Mouse (Mus musculus) embryonic facial prominence, embryonic 10.5 days (tissue): Measurements from ENCODE around the gene Dnajc1. TPM values are rescaled to one million over a fixed set of nuclear protein-coding genes. Genes with fewer than 3 reads are reported as not detected.
A peak's percentile ranks its signal among the peaks of the same experiment; 100 is the strongest.

Source experiments
- DNase-seq: peaks from one replicate; pipeline ENCODE4 v3.0.0-alpha.2; 2017; ENCODE audit warnings: low spot score
- H3K27ac ChIP-seq: fragments of 300-500 bp; sonication (generic); replicated peaks from 2 replicates; pipeline ENCODE4 v1.5.1; 2016; ENCODE audit warnings: mild to moderate bottlenecking
- H3K27me3 ChIP-seq: fragments of 300-500 bp; sonication (generic); replicated peaks from 2 replicates; pipeline ENCODE4 v1.6.1; 2016; ENCODE audit warnings: low read depth, mild to moderate bottlenecking; ENCODE audit not compliant: poor library complexity, severe bottlenecking
- H3K36me3 ChIP-seq: fragments of 300-500 bp; sonication (generic); replicated peaks from 2 replicates; pipeline ENCODE4 v1.6.1; 2016; ENCODE audit warnings: mild to moderate bottlenecking, moderate library complexity
- H3K4me1 ChIP-seq: fragments of 300-500 bp; sonication (generic); 2 replicates; pipeline ENCODE4 v1.6.1; 2016
- H3K4me3 ChIP-seq: fragments of 300-500 bp; sonication (generic); 2 replicates; pipeline ENCODE4 v1.5.1; 2016; ENCODE audit warnings: mild to moderate bottlenecking, moderate library complexity
- H3K9me3 ChIP-seq: fragments of 300-500 bp; sonication (generic); 2 replicates; pipeline ENCODE4 v1.6.1; 2016; ENCODE audit warnings: mild to moderate bottlenecking
- WGBS: fragments of 180-500 bp; shearing (Covaris S2); methylation state at CpG from one replicate; pipeline ENCODE4 v1.1.7; 2016; 5-methylcytosine and 5-hydroxymethylcytosine counted together
- polyA plus RNA-seq: library from polyadenylated mRNA; unstranded; fragments of >200 nt; fragmentation: Nextera tagmentation; extraction: Ambion mirVana; gene quantifications from 2 replicates; pipeline ENCODE4 v1.2.1, GENCODE M21; 2016

Dnajc1 gene
- polyA plus RNA-seq, 1 experiment from 2014 or later, result 30.6 TPM

DNA sequence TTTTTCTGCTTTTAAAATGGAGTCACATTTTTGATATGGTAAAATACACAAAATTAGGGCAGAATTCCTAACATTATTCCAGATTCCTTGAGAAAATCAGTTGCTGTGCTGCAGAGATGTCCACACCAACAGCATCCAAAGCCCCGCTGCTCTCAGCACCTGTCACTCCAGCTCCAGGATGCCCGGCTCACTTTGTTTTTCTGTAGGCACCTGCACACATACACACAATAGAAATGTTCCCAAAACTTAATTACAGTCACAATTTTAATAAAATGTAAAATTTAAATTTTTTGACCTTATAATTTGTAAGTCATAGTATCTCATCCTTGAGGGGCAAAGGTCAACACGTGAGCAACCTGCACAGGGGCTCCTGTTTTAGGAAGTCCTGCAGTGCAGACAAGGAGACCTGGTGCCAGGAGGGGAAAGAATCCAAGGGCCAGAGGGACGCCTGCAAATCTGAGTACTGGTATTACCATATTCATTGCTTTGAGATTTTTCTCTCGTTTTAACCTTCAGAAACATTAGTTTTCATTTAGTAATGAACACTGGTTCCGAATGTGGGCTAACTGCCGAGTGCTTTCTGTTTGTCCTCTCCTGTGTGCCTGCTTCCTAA is 183.3 kb downstream of the Dnajc1 start:
- no peaks in the 10 kb centered on the region for H3K4me1 ChIP-seq
- DNase-seq, result no peak
- H3K27me3 ChIP-seq, result no peaks in the 10 kb centered on the region
- H3K4me3 ChIP-seq, result no peak overlapping the region
- H3K9me3 ChIP-seq, result no peaks in the 10 kb centered on the region
- H3K36me3 ChIP-seq, result peaks cover 94% of the 10 kb centered on the region
- 94% methylated on average over 7 of the region's 7 CpGs for WGBS
- no peak overlapping the region for H3K27ac ChIP-seq

DNA sequence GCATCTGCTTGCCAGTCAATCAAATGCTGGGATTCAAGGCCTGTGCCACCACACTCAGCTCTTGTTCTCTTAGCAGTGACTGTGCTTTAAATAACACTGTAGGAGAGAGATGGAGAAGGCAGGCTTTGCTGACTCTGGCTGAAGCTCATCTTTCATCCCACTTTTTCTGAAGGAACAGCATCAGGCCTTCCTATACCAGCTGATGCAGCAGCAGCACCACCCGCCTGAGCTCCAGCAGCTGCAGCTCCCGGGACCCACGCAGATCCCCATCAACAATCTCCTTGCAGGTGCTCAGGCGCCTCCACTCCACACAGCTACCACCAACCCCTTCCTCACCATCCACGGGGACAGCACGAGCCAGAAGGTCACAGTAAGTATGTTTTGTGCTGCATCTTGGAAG is 184.1 kb downstream of the Dnajc1 start:
- H3K27me3 ChIP-seq, result no peaks in the 10 kb centered on the region
- H3K27ac ChIP-seq, result no peak overlapping the region
- H3K36me3 ChIP-seq, result peaks cover 94% of the 10 kb centered on the region
- H3K4me1 ChIP-seq, result no peaks in the 10 kb centered on the region
- H3K9me3 ChIP-seq, result no peaks in the 10 kb centered on the region
- WGBS, result 82% methylated on average over 6 of the region's 6 CpGs
- no peak for DNase-seq
- H3K4me3 ChIP-seq, result no peak overlapping the region

DNA sequence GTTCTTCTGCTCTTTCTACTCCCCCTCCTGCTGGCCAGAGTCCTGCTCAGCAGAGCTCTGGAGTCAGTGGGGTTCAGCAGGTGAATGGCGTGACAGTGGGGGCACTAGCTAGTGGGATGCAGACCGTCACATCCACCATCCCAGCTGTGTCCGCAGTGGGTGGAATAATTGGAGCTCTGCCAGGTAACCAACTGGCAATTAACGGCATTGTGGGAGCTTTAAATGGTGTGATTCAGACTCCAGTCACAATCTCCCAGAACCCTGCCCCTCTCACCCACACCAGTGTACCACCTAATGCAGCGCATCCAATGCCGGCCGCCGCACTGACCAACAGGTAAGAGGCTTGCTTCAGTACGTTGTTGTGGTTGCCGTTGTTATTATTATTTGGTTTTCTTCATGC is 185.8 kb downstream of the Dnajc1 start:
- Histone ChIP-seq H3K36me3 (peaks cover 97% of the 10 kb centered on the region), H3K4me3 (no peak overlapping the region), H3K27ac (no peak overlapping the region), H3K4me1 (no peaks in the 10 kb centered on the region), H3K9me3 (no peaks in the 10 kb centered on the region), H3K27me3 (no peaks in the 10 kb centered on the region)
- no peak for DNase-seq
- 94% methylated on average over 10 of the region's 10 CpGs for WGBS

DNA sequence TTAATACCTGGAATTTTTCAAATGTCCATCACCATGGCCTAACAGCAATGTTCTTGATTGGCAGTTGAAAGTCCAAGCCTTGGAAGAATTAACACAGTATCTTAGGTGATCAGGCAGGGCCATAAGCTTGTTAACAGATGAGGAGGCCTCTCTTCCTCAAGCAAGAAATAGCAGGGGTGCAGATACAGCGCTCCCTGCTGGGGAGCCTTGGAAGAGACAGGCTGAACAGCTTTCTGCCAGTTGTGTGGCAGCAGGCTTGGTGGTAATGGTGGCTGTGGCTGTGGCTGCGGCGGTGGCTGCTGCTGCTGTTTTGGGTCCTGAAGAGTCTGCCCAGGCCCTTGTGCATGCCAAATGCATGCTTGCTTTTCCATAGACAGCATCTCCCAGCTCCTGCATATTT is 187.5 kb downstream of the Dnajc1 start:
- DNase-seq, result peak; percentile 68
- H3K4me1 ChIP-seq, result no peaks in the 10 kb centered on the region
- WGBS, result 77% methylated on average over 3 of the region's 3 CpGs
- H3K27me3 ChIP-seq, result no peaks in the 10 kb centered on the region
- H3K36me3 ChIP-seq, result peaks cover 96% of the 10 kb centered on the region
- no peak overlapping the region for H3K27ac ChIP-seq
- H3K4me3 ChIP-seq, result no peak overlapping the region
- H3K9me3 ChIP-seq, result no peaks in the 10 kb centered on the region

DNA sequence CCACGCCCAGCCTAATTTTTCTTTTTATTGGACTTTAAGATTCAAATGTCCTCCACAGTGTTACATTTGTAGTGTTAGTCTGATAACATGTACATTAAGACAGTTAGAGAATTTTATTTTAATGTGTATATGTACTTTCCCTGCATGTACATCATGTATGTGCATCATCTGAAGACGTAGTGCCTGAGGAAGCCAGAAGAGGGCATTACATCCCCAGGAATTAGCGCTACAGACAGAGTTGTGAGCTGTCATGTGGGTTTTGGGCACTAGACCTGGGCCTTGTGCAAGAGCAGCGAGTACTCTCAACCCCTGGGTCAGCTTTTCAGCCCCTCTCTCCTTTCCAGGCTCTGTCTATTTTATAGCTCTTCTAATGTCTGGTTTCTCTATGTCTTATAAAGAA is 189.7 kb downstream of the Dnajc1 start:
- H3K9me3 ChIP-seq, result no peaks in the 10 kb centered on the region
- 95% methylated on average over 4 of the region's 4 CpGs for WGBS
- no peak overlapping the region for H3K4me3 ChIP-seq
- no peaks in the 10 kb centered on the region for H3K4me1 ChIP-seq
- no peaks in the 10 kb centered on the region for H3K27me3 ChIP-seq
- H3K36me3 ChIP-seq, result peaks cover 96% of the 10 kb centered on the region
- H3K27ac ChIP-seq, result no peak overlapping the region
- DNase-seq, result no peak

DNA sequence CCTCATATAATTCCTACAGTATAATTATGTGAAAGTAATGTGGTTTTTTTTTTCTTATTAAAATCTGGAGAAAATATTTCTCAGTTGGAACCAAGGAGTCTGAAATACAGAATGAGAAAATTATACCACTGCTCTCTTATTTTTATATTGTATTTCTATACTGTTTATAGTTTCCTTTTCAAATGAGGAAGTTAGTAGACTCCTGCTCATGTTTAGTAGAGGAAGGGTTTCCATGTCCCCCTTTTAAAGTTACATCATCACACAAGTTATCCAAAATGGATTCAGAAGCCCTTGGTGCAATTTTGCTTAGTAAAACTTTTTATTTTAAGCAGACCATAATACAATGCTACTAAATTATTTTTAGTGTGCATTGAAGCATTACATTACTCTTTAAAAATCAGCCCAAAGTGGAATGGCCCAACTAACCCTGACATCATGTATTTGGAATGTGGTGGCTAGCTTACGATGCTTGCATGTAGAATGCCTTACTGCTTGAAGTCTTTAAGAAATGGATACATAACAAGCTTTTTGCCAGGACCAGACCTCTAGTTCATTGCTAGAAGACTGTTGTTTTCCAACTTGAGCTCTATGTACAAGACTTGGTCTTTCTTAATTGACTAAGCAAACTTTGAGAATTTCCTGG is 190.7 kb downstream of the Dnajc1 start:
- Histone ChIP-seq H3K27ac (no peak overlapping the region), H3K4me3 (no peak overlapping the region), H3K9me3 (no peaks in the 10 kb centered on the region), H3K36me3 (peaks cover 95% of the 10 kb centered on the region), H3K27me3 (no peaks in the 10 kb centered on the region), H3K4me1 (0 out of 2 replicates have a peak, but pooled peaks cover 6% of the 10 kb centered on the region)
- WGBS, result 94% methylated on average over 1 of the region's 1 CpGs
- DNase-seq, result no peak

DNA sequence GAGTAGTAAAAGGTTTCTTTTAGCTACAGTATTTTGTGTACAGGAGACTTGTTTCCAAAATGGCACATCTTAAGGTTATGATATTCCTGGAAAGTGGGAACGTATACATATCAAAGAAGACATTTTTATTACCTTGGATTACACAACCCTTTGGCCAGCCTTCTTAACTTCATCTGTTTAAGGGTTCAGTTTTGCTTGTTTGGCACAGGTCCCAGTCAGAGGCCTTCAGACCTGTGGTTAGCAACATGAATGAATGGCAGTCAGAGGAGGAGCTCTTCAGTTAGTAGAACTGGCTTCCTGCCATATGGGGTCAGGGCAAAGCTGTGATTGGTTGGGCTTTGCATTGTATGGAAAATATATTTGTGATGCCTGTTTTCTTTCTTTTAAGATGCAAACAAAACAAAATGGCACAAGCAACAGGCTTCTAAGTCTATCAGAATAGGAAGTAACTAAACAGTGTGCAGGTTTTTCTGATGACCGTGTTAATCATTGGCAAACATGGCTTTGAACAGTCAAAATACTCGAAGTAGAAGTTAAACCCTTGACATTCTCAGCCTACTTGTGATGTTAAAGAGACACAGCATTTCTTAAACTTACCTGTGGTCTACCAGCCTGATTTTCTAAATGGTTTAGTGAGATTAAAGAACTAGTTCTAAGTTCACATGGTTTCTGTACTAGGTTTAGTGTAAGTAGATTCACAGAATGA is 196.8 kb downstream of the Dnajc1 start:
- Histone ChIP-seq H3K9me3 (no peaks in the 10 kb centered on the region), H3K4me1 (0 out of 2 replicates have a peak, but pooled peaks cover 8% of the 10 kb centered on the region), H3K27ac (no peak overlapping the region), H3K36me3 (peaks cover 78% of the 10 kb centered on the region), H3K4me3 (no peak overlapping the region), H3K27me3 (no peaks in the 10 kb centered on the region)
- DNase-seq, result no peak
- WGBS, result 92% methylated on average over 3 of the region's 3 CpGs

DNA sequence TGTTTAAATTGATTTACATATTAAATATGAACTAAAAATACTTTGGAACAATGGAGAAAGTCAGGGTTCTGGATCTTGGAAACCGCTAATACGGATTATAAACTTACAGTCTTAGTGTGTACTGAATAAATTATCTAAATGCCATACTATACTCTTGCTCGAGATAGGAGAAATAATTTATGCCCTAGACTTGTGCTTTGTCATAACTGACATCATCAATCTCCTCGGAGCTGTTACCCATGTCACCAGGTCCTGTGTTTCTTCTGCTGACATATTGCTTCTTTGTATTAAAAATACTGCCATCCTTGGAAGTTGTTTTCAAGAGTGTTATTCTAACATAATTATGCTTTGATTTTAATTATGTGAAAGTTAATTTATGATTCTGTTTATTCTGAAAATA is 197.3 kb downstream of the Dnajc1 start:
- no peak for DNase-seq
- H3K27ac ChIP-seq, result no peak overlapping the region
- H3K36me3 ChIP-seq, result peaks cover 78% of the 10 kb centered on the region
- H3K4me1 ChIP-seq, result 0 out of 2 replicates have a peak, but pooled peaks cover 8% of the 10 kb centered on the region
- no peak overlapping the region for H3K4me3 ChIP-seq
- 92% methylated on average over 4 of the region's 4 CpGs for WGBS
- H3K27me3 ChIP-seq, result no peaks in the 10 kb centered on the region
- H3K9me3 ChIP-seq, result no peaks in the 10 kb centered on the region

DNA sequence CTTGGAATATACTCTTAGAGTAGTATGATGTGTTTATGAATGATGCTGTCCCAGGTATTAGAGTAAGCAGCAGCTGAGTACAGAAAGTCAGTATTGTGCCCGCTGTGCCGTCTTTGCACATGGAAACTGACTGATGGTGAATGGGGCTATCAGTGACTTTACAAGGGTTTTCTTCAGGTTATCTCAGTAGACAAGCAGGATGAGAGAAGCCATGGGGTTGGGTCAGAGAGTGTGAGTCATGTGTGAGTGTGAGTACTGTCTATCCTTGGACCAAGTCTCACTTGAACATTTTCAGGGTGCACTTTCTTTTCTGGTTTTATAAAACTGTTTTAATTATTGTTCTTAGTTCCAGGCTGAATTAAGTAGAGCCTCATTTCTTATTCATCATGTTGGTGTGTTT is 204.3 kb downstream of the Dnajc1 start:
- no peaks in the 10 kb centered on the region for H3K9me3 ChIP-seq
- peaks cover 92% of the 10 kb centered on the region for H3K36me3 ChIP-seq

DNA sequence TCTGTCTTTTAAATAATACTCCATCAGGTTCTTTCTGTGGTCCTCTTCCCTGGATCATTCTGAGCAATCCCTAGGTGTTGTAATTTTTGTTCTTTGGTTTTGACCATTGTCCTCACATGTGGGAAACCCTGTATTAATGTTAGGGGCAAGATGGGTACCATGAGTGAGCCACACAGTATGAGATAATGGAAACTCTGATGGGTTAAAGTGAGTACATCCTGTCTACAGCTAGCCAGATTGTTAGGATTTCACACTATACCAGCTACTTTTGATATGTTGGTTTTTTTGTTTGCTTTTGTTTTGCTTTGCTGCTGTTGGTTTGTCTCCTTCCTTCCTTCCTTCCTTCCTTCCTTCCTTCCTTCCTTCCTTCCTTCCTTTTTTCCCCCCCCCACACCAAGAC is 209.6 kb downstream of the Dnajc1 start:
- Histone ChIP-seq H3K9me3 (no peaks in the 10 kb centered on the region), H3K36me3 (peaks cover 87% of the 10 kb centered on the region), H3K27ac (no peak overlapping the region), H3K4me1 (no peaks in the 10 kb centered on the region), H3K4me3 (no peak overlapping the region), H3K27me3 (no peaks in the 10 kb centered on the region)
- DNase-seq, result no peak

More for the DNA sequence above, 204.3 kb downstream of the Dnajc1 start:
- Histone ChIP-seq H3K27ac (no peak overlapping the region), H3K4me1 (no peaks in the 10 kb centered on the region), H3K27me3 (no peaks in the 10 kb centered on the region), H3K4me3 (no peak overlapping the region)
- DNase-seq, result no peak
- WGBS, result 95% methylated on average over 2 of the region's 2 CpGs

DNA sequence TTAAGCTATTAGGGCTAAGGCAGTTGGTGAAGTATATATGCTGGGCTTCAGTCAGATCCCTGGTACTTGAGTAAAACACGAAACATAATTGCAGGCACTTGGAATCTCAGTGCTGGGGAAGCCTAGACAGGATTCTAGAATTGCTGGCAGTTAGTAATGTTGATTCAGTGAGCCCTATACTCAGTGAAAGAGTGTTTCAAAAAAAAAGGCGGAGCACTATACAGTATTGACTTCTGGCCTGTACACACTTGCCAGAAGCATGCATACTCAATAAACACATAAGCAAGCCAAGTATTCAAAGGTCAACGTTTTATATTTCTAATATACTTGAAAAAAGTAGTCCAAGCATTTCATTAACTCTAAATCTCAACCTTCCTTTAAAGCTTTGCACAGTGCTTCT is 211.0 kb downstream of the Dnajc1 start:
- Histone ChIP-seq H3K4me3 (no peak overlapping the region), H3K27me3 (no peaks in the 10 kb centered on the region), H3K27ac (no peak overlapping the region), H3K9me3 (no peaks in the 10 kb centered on the region), H3K4me1 (no peaks in the 10 kb centered on the region), H3K36me3 (peaks cover 87% of the 10 kb centered on the region)
- WGBS, result 94% methylated on average over 3 of the region's 3 CpGs
- DNase-seq, result no peak

DNA sequence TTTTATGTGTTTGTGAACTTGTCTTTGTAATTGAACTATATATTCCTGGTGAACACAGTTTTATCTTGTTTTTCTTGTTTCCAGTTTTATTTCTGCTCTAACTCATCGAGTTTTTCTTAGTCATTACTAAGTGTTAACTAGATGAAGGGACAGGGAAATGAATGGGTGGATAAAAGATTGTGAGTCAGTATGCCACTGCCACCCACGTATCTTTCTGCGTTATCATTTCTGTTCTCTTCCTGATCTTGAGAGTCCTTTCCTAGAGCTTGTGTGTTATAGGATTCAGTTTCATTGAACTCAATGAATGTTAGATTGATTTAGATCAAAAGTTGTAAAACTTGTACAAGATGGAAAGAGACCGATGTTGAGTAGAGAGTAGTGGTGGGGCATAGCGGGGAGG is 212.3 kb downstream of the Dnajc1 start:
- WGBS, result 96% methylated on average over 5 of the region's 5 CpGs
- no peaks in the 10 kb centered on the region for H3K9me3 ChIP-seq
- no peaks in the 10 kb centered on the region for H3K27me3 ChIP-seq
- no peak overlapping the region for H3K4me3 ChIP-seq
- no peaks in the 10 kb centered on the region for H3K4me1 ChIP-seq
- DNase-seq, result no peak
- H3K27ac ChIP-seq, result no peak overlapping the region
- H3K36me3 ChIP-seq, result peaks cover 86% of the 10 kb centered on the region

DNA sequence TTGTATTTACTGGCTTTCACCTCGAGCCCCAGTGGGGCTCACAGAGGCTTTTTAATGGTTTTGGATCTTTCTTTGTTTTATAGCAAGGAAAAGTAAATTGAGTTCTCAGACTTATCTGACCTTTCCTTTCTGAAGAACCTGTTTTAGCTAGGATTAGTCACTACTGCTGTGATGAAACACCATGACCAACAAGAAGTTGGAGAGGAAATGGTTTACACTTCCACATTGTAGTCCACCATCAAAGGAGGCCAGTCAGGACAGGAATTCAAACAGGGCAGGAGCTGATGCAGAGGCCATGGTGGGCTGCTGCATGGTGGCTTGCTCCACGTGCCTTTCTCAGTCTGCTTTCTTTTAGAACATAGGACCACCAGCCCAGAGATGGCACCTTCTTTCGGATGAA is 216.4 kb downstream of the Dnajc1 start:
- no peaks in the 10 kb centered on the region for H3K9me3 ChIP-seq
- H3K4me1 ChIP-seq, result no peaks in the 10 kb centered on the region
- H3K4me3 ChIP-seq, result no peak overlapping the region
- peaks cover 77% of the 10 kb centered on the region for H3K36me3 ChIP-seq
- H3K27me3 ChIP-seq, result no peaks in the 10 kb centered on the region
- no peak for DNase-seq
- no peak overlapping the region for H3K27ac ChIP-seq
- 91% methylated on average over 3 of the region's 3 CpGs for WGBS
